Mouse (Mus musculus) ovary, postnatal 10 days (tissue): ENCODE data around the gene Slc25a36.
A peak's percentile ranks its signal among the peaks of the same experiment; 100 is the strongest.

ENCODE experiments used
- DNase-seq: peaks from one replicate; pipeline ENCODE4 v3.0.0; 2022; ENCODE audit warnings: low spot score

Gene Slc25a36

DNA sequence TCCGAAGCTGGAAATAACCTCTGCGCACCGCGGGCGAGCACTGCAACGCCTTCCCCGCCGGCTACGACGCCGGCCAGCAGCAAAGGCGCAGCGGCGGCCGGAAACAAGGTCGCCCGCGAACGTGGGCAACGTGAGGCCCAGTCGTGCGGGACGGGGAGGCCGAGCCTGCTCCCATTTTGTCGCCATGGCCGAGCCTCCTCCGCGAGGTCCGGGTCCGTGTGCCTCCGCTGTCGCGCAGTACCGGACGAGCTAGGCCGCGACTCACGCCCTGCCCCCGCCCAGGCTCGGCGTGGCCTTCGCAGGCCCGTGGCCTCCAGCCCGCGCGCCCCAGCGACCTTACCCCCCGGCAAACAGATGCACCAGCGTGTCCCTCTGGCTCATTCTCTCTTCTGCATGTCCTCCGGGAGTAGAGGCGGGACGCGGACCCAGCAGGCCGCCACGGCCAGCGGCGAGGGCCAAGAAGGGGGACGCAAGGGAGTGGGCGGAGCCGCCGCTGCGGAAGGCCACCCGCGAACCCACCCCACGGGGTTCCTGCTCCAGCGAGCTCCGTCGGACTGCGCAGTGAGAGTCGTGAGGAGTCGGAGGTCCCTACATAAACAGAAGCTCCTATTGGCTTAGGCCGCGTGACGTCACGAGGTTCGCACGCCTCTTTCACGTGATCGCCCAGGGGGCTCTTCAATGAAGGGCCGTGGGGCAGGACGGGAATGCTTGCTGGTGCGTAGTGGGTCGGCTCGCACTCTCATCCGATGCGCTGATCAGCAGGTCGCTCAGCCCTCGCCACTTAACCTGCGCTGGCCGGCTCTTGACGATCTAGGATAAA is at the start of gene Slc25a36:
Gene Slc25a36 (minus strand): TSS at position 587 of the 820 bp plus-strand sequence.
- DNase-seq = peak; percentile 95

DNA sequence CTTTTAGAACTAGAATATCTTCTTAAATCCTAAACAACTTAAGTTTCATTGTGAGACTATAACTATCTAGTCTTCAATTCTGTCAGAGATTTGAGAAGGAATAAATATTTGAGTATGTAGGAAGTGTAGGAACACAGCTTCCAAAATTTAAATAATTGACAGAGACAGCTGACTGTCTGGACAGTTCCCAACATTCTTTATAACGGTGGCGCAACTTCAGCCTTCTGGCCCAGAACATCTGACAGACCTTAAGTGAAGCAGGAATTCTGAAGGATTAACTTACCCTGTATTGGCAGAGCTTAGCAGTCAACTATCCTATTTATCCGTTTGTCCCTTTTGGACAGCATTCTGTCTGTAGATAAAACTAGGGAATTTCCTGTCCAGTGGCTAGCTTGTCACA is 47.5 kb upstream of the Slc25a36 start:
- no peak for DNase-seq

DNA sequence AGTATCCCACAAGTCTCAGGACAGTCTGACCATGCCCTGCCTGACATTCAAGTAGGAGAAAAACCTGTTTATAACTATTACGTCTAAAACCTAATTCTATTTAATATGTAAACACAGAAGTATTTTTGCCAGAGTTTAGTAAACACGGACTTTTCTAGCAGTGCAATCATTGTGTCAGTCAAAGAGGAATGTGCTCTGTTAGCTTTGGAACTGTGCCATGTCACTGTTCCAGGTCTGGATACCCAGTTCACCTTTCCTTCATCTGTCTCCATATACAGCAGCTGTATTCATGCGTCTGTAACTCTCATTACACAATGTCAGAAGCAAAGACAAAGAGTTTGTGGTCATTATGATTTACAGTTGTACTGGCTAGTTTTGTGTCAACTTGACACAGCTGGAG is 45.0 kb upstream of the Slc25a36 start:
- no peak for DNase-seq

DNA sequence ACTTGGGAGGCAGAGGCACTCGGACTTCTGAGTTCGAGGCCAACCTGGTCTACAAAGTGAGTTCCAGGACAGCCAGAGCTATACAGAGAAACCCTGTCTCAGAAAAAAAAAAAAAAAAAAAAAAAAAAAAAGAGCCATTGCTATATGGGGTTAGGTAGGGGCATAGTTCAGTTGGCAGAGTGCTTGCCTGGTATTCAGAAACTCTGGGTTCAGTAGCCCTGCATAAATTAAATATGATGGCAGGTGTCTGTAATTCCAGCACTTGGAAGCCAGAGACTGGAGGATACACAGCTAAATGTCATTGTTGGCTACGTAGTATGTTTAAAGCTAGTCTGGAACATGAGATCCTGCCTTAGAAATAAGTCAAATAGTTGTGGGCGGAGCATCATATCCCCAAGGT is 44.0 kb upstream of the Slc25a36 start:
- DNase-seq = no peak

DNA sequence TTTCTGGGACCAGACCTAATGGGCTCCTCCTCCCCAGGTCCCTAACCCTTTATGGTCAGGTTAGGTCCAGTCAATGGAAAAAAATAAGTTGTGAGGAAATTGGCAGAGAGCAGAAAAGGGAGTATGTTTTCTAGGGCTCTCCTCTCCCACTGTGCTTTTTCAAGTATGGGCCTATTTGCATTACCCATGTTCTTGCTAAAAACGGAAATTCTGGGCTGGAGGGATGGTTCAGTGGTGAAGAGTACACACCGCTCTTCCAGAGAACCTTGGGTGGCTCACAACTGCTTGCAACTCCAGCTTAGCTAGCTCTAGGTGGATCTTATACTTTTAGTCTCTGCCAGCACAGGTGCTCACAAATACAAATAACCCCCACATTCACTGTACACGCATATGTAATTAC is 42.0 kb upstream of the Slc25a36 start:
- no peak for DNase-seq

DNA sequence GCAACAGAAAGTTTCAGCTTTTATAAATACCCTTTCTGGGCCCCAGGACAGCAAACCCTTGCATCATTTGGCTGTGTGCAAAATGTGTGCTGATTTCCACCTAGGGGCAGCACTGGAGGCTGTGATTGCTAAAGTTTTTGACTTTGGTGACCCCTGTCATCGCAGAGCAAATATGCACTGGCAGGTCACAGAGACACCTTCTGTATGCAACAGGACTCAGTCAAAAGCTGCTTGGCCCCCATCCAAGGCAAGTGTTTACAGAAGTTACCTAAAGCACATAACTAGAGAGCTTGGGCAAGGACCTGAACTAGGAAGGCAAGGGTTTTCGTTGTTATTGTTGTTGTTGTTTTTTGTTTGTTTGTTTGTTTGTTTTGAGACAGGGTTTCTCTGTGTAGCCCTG is 36.3 kb upstream of the Slc25a36 start:
- no peak for DNase-seq

DNA sequence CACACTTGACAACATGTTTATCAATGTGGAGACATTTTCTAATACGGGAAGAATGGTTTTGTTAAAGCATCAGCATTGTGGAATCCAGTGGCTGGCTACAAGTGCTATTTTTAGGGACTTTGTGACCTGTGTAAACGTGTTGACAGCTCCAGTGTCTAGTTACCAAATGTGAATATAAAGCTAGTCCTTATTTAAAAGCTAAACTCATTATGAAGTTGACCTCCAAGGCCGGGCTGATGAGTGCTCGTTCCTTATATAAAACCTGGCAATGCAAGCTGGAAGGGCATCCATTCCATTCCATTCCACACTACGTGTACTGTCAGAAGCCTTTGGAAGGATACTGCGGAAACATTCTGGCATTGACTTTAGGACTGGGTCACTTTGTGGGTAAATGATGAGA is 34.4 kb upstream of the Slc25a36 start:
- no peak for DNase-seq

DNA sequence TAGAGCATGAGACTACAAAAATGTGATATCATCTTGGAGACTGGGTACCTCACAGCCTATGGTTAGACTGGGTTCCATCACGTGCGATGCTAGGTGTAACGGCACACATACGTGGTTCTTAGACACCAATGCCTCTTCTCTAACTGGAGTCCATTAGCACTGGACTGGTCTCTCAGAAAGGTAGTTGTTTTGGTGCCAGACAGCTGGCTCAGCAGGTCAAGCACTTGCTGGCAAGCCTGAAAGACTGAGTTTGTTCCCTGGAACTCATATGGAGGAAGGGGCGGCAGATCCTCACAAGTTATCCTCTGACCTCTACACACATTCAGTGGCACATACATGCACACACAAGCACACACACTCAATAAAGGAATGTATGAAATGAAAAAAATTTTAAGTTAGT is 32.5 kb upstream of the Slc25a36 start:
- no peak for DNase-seq

DNA sequence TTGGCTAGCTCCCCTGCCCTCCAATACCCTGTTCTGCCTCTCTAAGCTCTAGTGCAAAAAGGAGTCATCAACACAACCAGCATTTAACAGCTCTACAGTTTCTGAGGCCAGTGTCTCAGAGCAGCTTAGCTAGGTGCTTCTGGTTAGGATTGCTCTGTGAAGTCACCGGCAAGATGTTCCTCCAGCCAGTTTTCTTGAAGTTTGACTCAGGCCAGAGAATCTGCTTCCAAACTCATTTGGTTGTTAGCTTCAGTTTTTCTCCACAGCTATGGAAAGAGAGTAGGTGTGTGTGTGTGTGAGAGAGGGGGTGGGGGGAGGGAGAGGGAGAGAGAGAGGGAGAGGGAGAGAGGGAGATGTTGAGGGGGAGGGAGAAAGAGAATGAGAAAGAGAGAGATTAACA is 31.6 kb upstream of the Slc25a36 start:
- no peak for DNase-seq

DNA sequence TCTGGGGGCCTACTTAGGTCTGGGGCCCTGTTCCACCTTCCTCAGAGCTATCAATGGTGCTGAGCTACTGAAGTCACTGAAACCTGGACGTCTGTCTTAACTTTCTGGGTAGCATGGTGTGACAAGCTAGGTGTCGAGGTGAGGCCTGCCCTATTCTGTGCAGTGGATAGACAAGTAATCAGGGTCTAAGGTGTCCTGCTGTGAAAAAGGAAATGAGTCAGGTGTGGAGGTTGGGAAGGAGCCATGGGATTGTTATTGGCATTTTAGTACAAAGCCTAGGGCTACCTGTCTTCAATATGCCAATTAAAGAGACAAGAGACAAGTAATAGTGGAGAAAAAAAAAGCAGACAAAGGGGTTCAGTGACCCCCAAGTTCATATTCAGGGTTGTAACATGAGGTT is 30.8 kb upstream of the Slc25a36 start:
- no peak for DNase-seq

DNA sequence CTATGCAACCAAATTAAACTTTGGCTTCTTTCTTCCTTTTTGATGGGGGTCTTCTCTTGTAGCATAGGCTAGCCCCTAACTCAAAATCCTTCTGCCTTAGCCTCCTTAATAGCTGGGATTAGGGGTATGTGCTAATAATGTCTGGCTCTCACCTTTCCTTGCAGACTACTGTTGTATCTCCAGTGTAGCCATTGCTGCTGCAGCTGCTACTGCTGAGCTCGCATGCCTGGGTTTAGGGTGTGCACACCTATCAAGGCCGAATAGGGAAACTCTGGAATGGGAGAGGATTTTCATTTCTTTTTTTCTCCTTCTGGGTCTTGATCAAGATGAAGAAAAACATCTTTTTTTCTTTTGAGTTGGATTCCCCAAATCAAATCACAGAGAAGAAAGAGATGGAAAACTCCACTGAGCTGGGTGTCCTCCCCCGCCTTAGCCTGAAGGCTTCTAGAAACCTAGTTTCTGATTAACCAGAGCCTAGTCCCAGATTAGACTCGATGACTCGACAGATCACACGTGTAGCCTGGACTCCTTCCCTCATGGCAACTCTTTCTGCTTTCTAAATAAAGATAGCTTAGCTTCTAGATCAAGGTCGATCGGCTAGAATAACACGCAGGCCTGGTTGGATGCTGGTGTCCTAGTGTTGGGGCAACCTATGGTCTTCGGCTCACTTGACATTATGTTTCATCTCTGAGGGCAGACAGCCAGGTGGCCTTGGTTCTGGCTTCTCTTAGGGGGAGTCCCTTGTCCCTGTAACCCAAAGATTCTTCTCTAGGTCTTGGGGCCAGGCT is 29.4 kb upstream of the Slc25a36 start:
- no peak for DNase-seq

DNA sequence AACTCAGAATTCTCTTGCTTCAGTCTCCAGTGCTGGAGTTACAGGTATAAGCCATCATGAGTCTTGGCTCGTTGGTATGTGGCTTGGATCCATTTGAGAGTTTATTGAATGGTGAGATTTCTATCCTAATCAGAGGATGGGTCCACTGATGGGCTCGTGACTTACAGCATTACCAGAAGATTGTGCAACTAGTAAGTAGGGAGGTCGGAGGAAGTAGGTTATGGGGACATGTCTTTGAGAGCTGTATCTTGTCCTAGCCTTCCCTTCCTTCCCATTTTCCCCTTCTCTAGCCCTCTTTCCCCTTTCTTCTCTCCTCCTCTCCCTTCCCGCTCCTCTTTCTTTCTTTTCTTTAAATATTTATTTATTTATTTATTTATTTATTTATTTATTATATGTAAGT is 26.7 kb upstream of the Slc25a36 start:
- DNase-seq = no peak

DNA sequence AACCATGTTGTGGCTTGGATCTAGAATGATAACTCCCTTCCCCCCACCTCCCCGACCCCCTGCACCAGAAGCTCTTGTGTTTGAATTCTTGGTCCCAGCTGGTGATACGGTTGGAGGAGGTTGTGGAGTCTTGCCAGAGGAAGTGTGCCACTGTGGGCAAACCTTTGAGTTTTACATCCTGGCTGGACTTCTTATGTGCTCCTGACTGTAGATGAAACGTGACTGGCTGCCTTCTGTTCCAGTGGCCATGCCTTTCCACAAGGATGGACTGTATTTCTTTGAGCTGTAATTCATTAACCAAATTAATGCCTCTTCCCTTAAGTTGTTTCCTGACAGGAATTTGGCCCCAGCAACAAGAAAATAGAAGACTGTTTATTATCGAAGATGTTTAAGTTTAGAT is 26.2 kb upstream of the Slc25a36 start:
- no peak for DNase-seq

DNA sequence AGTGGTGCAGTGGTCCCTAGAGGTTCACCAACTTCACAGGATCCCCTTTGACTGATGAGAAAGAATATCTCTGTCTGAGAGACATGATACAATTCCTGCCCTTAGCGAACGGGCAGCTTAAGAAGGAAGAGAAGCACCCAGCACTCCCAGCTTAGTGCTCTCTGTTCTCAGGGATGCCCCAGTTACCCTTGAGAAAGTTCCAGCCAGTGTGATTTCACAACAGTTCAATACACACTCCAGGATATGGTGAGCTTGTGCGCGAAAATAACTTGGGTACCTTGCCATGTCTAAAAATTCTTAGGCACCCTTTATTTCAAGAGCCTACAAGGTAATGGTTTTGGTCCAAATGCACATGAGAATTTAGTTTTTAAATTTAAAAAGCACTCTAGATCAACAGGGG is 24.9 kb upstream of the Slc25a36 start:
- no peak for DNase-seq

DNA sequence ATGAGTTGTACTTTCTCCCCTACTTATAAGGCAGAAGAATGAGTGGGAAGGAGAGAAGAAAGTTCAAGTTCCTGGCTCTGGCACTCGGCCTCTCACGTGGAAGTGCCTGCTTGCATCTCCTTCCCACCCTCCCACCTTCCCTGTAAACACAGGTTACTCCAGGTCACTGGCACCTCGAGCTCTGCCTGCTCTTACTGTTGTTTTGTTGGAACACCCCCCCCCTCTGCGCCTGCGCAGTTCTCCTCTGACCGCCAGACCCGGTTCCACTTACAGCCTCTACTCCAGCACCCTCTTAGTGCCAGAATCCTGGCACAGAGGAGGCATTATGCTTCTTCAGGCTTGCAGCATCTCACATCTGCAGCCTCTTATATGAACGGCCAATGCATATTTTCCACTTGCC is 22.2 kb upstream of the Slc25a36 start:
- no peak for DNase-seq

DNA sequence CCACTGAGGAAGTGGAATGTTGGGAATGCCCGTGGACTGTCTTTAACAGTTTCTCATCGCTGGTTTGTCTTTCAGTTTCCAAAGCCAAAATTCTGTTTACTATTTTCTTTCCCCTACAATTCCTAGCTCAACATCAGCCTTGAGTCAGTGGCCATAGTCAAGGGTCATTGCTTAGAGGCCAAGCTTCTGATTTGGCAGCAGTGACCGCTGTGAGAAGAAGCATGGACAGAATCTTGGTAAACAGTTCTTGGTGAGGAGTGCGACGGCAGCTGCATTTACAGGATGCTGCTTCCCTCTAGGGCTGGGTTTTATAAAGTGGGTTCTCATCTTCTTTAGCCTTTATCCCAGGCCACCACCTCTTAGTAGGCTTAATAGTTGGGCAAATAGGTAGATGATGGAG is 19.0 kb upstream of the Slc25a36 start:
- no peak for DNase-seq

DNA sequence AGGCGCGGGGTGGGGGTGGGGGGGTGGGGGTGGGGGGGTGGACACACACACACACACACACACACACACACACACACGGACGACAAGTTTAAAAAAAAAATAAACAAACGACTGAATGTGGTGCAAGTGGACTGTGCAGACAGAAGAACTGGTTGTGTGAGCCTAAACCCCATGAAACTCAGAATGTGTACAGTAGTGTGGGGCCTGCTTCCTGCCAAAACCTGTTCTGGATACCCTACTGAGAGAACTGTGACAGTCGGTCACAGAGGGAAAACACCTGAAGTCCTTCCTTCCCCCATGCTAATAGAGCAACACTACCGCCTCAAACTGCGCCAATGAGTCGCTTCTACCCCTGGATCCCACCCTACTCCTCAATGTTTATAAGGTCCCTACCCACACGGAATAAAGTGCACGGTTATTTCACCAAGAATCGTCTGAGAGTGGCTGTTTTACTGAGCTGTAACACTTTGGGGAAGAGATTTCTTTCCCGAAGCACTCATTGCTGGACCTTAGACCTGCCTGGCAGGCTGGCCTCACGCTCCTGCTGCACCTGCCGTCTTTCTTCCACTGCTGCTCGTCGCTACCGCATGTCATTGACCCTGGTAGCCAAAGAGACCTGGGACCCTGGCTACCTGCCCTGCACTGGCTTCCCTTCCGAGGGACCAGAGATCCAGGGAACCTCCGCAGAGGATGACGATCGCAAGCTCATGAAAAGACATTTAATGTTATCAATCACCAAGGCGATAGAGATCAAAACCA is 13.2 kb upstream of the Slc25a36 start:
- DNase-seq = no peak

DNA sequence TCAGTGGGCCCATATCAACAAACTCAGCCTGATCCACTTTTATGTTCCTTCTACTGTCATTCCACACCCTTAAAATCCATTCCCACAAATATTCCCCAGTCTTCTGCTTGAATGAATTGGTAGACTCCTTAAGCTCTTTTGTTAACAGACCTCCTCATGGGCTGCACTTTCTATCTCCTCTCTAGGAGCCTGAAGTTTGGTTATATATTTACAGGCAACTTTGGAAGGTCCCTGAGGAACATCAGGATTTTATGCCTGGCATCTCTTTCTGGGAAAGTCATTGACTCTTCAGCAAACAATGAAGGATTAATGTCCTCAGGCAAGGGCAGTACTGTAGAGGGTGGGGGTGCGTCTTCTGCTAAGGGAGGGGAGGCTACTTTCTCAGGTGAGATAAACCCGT is 10.5 kb upstream of the Slc25a36 start:
- no peak for DNase-seq

DNA sequence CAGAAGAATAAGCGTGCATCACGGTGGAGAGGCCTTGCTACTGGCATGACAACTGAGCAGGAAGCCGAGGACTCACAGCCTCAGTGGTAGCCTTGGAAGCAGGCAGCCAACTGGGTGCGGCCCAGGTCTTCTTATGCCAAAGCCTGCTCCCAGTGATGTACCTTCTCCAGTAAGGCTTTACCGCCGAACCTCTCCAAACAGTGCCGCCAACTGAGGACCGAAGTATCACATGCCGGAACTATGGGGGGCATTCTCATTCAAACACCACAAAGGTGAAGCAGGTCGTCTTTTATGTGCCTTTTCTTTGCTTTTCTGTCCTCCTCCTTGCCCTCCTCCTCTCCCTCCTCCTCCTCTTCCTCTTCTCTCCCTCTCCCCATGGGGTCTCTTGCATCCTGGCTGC is 3.3 kb upstream of the Slc25a36 start:
- no peak for DNase-seq

DNA sequence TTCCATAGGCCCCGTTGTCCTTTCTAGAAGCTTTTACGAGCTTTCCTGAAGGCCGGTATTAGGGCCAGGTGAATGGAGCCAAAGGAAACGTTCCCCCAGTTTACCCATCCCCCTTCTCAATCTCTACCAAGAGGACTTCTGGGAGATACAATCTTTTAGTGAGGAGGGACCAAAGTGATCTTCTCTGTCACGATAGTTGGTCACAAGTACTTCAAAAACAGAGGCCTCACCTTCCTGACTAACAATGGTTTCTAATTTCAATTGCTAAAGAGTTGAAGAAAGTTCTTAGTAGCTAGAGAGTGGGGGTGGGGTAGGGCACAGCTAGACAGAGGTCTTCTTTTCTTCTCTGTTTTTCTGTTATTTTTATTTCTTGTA is 2.6 kb upstream of the Slc25a36 start:
- no peak for DNase-seq

DNA sequence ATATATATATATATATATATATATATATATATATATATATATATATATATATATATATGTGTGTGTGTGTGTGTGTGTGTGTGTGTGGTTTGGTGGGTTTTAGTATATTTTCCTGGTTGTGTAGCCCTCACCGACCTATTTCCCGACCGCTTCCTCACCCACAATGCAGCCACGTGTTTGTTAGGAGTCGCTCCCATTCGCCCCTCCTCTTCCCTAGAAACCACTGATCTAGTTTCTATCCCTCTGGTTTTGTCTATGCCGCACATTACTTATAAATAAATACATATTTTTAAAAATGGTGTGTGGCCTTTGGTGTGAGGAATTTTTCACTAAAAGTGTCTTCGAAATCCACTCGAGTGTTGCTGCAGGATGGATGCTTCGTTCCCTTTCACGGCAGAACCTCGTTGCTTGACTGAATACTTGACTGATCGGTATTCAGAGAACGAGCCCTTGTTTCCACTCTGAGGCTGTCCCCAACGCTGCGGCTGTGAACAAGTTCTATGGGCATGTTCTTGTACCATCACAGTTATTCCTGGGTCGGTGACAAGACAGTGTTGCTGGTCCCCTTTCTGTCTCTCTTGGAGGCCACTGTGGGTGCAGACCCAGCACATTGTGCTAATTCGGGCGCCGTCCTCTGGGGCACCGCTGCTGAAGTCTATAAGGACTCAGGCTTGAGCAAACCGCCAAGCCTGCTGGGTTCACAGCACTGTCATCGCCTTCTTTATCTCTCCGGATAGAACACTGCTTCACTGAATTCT is 2.0 kb upstream of the Slc25a36 start:
- no peak for DNase-seq

DNA sequence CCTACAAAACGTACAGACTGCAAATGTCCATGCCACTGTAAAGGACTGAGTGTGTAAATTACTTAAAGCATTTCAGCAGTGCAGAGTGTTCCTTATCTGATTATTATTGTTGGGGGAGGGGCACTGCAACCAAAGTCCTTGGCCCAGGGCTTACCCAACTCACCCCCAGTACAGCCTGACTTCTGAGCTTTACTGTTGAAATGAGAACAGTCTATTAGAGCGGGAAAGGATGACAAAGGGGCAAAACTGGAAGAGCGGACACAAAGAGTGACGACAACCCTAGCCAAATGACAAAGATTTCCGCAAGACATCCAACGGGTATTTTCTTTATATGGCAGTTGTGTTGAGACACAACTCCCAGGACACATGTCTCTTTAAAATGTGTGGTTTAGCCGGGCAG is 1.3 kb upstream of the Slc25a36 start:
- DNase-seq = no peak
